ENCODE assay signal across 25 mouse cellular contexts in the genomic region with DNA sequence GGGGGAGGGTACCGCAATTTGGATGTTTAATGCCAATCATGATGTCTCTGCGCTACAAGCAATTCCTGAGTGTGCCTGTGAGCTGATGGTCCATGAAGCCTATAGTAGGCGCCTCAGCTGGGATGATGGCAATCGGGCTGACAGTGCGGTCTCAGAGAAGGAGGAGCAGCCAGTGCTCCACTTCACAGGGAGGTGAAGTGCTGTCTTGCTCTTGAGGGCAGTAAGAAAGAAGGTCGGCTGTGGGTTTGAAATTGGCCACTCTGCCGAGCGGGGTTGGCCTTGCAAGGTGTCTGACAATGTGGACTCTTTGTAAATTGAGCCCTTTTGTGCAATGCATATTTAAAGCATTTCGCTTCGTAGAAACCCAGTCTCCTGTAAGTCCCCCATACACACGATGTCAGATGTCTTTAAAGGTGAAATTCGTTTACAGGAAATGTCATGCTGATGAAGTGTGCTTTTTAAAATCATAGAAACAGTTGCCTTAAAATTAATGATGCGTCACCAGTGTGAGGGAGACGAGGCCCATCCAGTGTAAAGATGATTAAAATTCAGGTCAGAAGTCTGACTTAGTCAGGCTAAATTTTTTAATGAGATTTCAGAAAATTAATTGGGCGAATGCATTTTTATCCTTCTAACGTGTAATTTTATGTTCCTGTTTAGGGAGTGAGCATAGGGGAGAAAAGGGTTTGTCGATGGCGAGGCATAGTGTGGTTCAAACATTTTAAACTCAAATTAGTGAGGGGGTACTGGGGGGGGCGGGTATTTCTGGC. TPM values are rescaled to one million over a fixed set of nuclear protein-coding genes. Genes with fewer than 3 reads are reported as not detected.
DNase-seq lines count a peak whose midpoint lies in the region; ATAC-seq lines count a peak whose summit lies in the region.
"Had no signal": no experiment of that assay in that cellular context is flagged by ENCODE, and none has a peak within 500 bp of the region (broad histone marks: within the 10 kb centered on the region; RNA-seq: fewer than 3 reads in every experiment).

No protein-coding gene starts in this region.

- H3K27me3 ChIP-seq in hindbrain, embryonic 12.5 days, result no peaks in the 10 kb centered on the region
- no peaks in the 10 kb centered on the region for H3K27me3 ChIP-seq in hindbrain, embryonic 11.5 days (ENCODE audit: control insufficient read depth, insufficient read depth, low read length)
- no peaks in the 10 kb centered on the region for H3K27me3 ChIP-seq in neural tube, embryonic 14.5 days (ENCODE audit: control insufficient read depth, insufficient read depth, low read length)
- H3K27me3 ChIP-seq in midbrain, embryonic 14.5 days (ENCODE audit: control insufficient read depth, insufficient read depth, low read length), result no peaks in the 10 kb centered on the region
- H3K27me3 ChIP-seq: CH12.LX; limb, embryonic 12.5 days; neural tube, embryonic 12.5 days; stomach, embryonic 15.5 days had no signal

- H3K27ac ChIP-seq in hindbrain, embryonic 12.5 days, result 0 out of 2 replicates have a peak overlapping the region, but pooled peaks have one; percentile 4
- no peak overlapping the region for H3K27ac ChIP-seq in hindbrain, embryonic 11.5 days (ENCODE audit: low read depth, low read length)
- H3K27ac ChIP-seq in neural tube, embryonic 14.5 days (ENCODE audit: low read depth, low read length), result no peak overlapping the region
- H3K27ac ChIP-seq in midbrain, embryonic 14.5 days (replicated peaks; ENCODE audit: low read depth, low read length), result peak overlapping the region; percentile 34; the same call in 1 of the 2 replicates
- H3K27ac ChIP-seq: heart, embryonic 10.5 days; kidney, postnatal 0 days; limb, embryonic 12.5 days; neural tube, embryonic 12.5 days; stomach, embryonic 15.5 days had no signal

- ATAC-seq in hindbrain, embryonic 12.5 days (ENCODE audit: low FRiP score), result peak; percentile 41; the same call in 1 of the 2 replicates
- ATAC-seq in hindbrain, embryonic 11.5 days (ENCODE audit: low FRiP score), result no peak
- ATAC-seq in neural tube, embryonic 14.5 days (ENCODE audit: low read depth), result peak; percentile 13; the same call in 1 of the 2 replicates
- no peak for ATAC-seq in midbrain, embryonic 14.5 days (ENCODE audit: low FRiP score, low TSS enrichment)
- ATAC-seq: activated CD4-positive, CD25-positive, alpha-beta regulatory T cell, adult 4 months; liver, postnatal 0 days had no signal

- WGBS in hindbrain, embryonic 12.5 days, result 66% methylated on average over 19 of the region's 19 CpGs
- 74% methylated on average over 19 of the region's 19 CpGs for WGBS in hindbrain, embryonic 11.5 days
- WGBS in neural tube, embryonic 14.5 days, result 62% methylated on average over 19 of the region's 19 CpGs
- whole genome bisulfite sequencing in midbrain, embryonic 14.5 days, result 57% methylated on average over 19 of the region's 19 CpGs

- H3K9ac ChIP-seq in hindbrain, embryonic 12.5 days, result no peak overlapping the region
- H3K9ac ChIP-seq in hindbrain, embryonic 11.5 days (ENCODE audit: low read depth, low read length), result no peak overlapping the region
- H3K9ac ChIP-seq in neural tube, embryonic 14.5 days (replicated peaks; ENCODE audit: low read depth, low read length), result no peak overlapping the region
- no peak overlapping the region for H3K9ac ChIP-seq in midbrain, embryonic 14.5 days (replicated peaks; ENCODE audit: low read length)
- H3K9ac ChIP-seq: limb, embryonic 12.5 days; liver, postnatal 0 days; neural tube, embryonic 12.5 days; stomach, embryonic 15.5 days had no signal

- H3K36me3 ChIP-seq in hindbrain, embryonic 12.5 days, result no peaks in the 10 kb centered on the region
- 0 out of 2 replicates have a peak, but pooled peaks cover 2% of the 10 kb centered on the region for H3K36me3 ChIP-seq in hindbrain, embryonic 11.5 days (ENCODE audit: control insufficient read depth, insufficient read depth, low read length)
- H3K36me3 ChIP-seq in neural tube, embryonic 14.5 days (ENCODE audit: control insufficient read depth, insufficient read depth, low read length), result no peaks in the 10 kb centered on the region
- H3K36me3 ChIP-seq in midbrain, embryonic 14.5 days (ENCODE audit: control insufficient read depth, insufficient read depth, low read length), result 0 out of 2 replicates have a peak, but pooled peaks cover 5% of the 10 kb centered on the region

- H3K4me2 ChIP-seq in hindbrain, embryonic 12.5 days (replicated peaks), result no peak overlapping the region
- no peak overlapping the region for H3K4me2 ChIP-seq in hindbrain, embryonic 11.5 days (replicated peaks; ENCODE audit: low read depth, low read length)
- no peak overlapping the region for H3K4me2 ChIP-seq in neural tube, embryonic 14.5 days (ENCODE audit: low read depth, low read length)
- no peak overlapping the region for H3K4me2 ChIP-seq in midbrain, embryonic 14.5 days (ENCODE audit: low read length)
- H3K4me2 ChIP-seq: limb, embryonic 12.5 days; liver, embryonic 11.5 days; neural tube, embryonic 12.5 days; stomach, embryonic 15.5 days had no signal

- H3K9me3 ChIP-seq in hindbrain, embryonic 12.5 days (replicated peaks), result no peaks in the 10 kb centered on the region
- H3K9me3 ChIP-seq in hindbrain, embryonic 11.5 days (ENCODE audit: control insufficient read depth, low read length), result no peaks in the 10 kb centered on the region
- H3K9me3 ChIP-seq in neural tube, embryonic 14.5 days (ENCODE audit: control insufficient read depth, low read length), result no peaks in the 10 kb centered on the region
- no peaks in the 10 kb centered on the region for H3K9me3 ChIP-seq in midbrain, embryonic 14.5 days (ENCODE audit: control insufficient read depth, low read length)
- H3K9me3 ChIP-seq: heart, embryonic 10.5 days; limb, embryonic 12.5 days; neural tube, embryonic 12.5 days; stomach, embryonic 15.5 days had no signal

- H3K4me1 ChIP-seq in hindbrain, embryonic 12.5 days, result peaks cover 33% of the 10 kb centered on the region
- no peaks in the 10 kb centered on the region for H3K4me1 ChIP-seq in hindbrain, embryonic 11.5 days (replicated peaks; ENCODE audit: control insufficient read depth, insufficient read depth, low read length)
- peaks cover 10% of the 10 kb centered on the region for H3K4me1 ChIP-seq in neural tube, embryonic 14.5 days (ENCODE audit: control insufficient read depth, insufficient read depth, low read length)
- H3K4me1 ChIP-seq in midbrain, embryonic 14.5 days (ENCODE audit: control insufficient read depth, insufficient read depth, low read length), result peaks cover 14% of the 10 kb centered on the region; the same call in 1 of the 2 replicates
- H3K4me1 ChIP-seq: stomach, embryonic 15.5 days had no signal

- H3K4me3 ChIP-seq in hindbrain, embryonic 12.5 days, result no peak overlapping the region
- no peak overlapping the region for H3K4me3 ChIP-seq in hindbrain, embryonic 11.5 days (ENCODE audit: low read depth, low read length)
- no peak overlapping the region for H3K4me3 ChIP-seq in neural tube, embryonic 14.5 days (ENCODE audit: low read depth, low read length)
- H3K4me3 ChIP-seq in midbrain, embryonic 14.5 days (replicated peaks; ENCODE audit: low read depth, low read length), result no peak overlapping the region
- H3K4me3 ChIP-seq: heart, embryonic 10.5 days; limb, embryonic 12.5 days; neural tube, embryonic 12.5 days; stomach, embryonic 15.5 days had no signal

- intact Hi-C loops in gastrocnemius, postnatal 36 days (cut with DNase I), result no loop called here
- intact Hi-C loops in left cerebral cortex, postnatal 4 days (cut with DNase I), result no loop called here

- DNase-seq in hindbrain, embryonic 11.5 days (ENCODE audit: low spot score), result no peak
- no peak for DNase-seq in neural tube, embryonic 10.5 days (ENCODE audit: extremely low spot score, low spot score)
- DNase-seq in midbrain, embryonic 14.5 days, result peak; percentile 37
- no peak for DNase-seq in gastrocnemius, postnatal 36 days
- no peak for DNase-seq in left cerebral cortex, postnatal 4 days
- DNase-seq: adrenal gland, adult 8-10 months; B cell, adult 2 months; cerebellum, adult 8-10 months; cerebellum, postnatal 36 days; kidney, adult 2 months; layer of hippocampus, postnatal 36 days; liver, postnatal 0 days; lung, postnatal 14 days; thymus, adult 18-20 months; thymus, postnatal 36 days had no signal

RNA-seq across cellular contexts. Expression of a gene that starts 43.0 kb away (rescaled TPM):
- 85.7 and 94.8 TPM in 2 replicates for polyA plus RNA-seq in hindbrain, embryonic 12.5 days (2016; fragmentation: Nextera tagmentation; extraction: Ambion mirVana)
- 84.5 and 87.8 TPM in 2 replicates for polyA plus RNA-seq in hindbrain, embryonic 11.5 days (2014; fragmentation: Nextera tagmentation; extraction: Ambion mirVana)
- 46.4 and 54.4 TPM in 2 replicates for polyA plus RNA-seq in neural tube, embryonic 14.5 days (2014; fragmentation: Nextera tagmentation; extraction: Ambion mirVana)
- polyA plus RNA-seq in midbrain, embryonic 14.5 days (2014; fragmentation: Nextera tagmentation; extraction: Ambion mirVana), result 59.8 and 62.3 TPM in 2 replicates
- total RNA-seq in gastrocnemius, postnatal 36 days (2021), result 10 to 100 TPM in 1 of 2 experiments, 1 to 10 TPM in 1; 6.9 to 11.2 TPM
- 10 to 100 TPM; 29.0 to 33.7 TPM for total RNA-seq in left cerebral cortex, postnatal 4 days (2021)

Comparison
In these comparisons a context has a peak if more than half of its experiments do, and no peak if none do; other contexts are left out.
1. ATAC-seq: peak in hindbrain, embryonic 12.5 days (single experiment) and neural tube, embryonic 14.5 days (single experiment); none in hindbrain, embryonic 11.5 days (single experiment) and midbrain, embryonic 14.5 days (single experiment).
2. H3K27ac ChIP-seq: peak in hindbrain, embryonic 12.5 days (single experiment) and midbrain, embryonic 14.5 days (single experiment); none in hindbrain, embryonic 11.5 days (single experiment) and neural tube, embryonic 14.5 days (single experiment).